Mouse (Mus musculus): ENCODE data around the gene Chd3. TPM values are rescaled to one million over a fixed set of nuclear protein-coding genes. Genes with fewer than 3 reads are reported as not detected.

Chd3 gene
- 100 to 1,000 TPM; 421 to 443 TPM for total RNA-seq (2021)

DNA sequence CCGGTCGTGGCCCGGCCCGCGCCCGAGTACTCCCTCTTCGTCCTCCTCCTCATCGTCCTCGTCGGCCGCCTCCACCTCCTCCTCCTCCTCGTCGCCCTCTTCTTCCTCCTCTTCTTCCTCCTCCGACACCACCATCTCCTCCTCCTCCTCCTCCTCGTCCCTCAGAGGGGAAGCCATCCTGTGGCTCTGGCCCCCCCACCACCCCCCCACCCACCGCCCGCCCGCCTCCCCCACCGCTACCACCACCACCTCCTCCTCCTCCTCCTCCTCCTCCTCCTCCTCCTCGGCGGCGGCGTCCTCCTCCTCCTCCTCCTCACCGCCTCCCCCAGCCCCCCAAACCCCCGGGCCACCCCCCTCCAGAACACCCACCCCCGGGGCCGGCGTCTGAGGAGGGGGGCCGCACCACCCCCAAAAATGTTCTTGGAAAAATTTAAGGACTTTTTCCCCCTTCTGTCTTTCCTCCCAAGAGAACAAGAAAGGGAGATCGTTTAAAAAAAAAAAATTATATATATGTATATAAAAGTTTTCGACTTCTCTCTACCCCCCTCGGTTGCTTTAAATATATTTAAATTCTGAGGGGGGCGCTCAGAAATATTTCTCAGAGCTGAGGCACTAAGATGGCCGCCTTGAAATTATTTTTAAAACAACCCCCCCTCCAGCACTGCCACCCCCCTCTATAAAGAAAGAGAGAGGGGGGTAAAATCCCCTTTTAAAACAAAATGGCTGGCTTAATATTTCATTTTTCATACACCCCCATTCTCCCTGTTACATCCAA is at the start of gene Chd3:
TSS of gene Chd3 (minus strand) at position 192 of the 775 bp plus-strand sequence.
- DNase-seq (ENCODE audit: low spot score in 2 of 2): no peak
- intact Hi-C loops (cut with DNase I): loop anchor here (5.0 kb wide), 2 partner anchors 47 to 272 kb away; partner anchors contain the start of genes Cntrob, Per1 and Trappc1

DNA sequence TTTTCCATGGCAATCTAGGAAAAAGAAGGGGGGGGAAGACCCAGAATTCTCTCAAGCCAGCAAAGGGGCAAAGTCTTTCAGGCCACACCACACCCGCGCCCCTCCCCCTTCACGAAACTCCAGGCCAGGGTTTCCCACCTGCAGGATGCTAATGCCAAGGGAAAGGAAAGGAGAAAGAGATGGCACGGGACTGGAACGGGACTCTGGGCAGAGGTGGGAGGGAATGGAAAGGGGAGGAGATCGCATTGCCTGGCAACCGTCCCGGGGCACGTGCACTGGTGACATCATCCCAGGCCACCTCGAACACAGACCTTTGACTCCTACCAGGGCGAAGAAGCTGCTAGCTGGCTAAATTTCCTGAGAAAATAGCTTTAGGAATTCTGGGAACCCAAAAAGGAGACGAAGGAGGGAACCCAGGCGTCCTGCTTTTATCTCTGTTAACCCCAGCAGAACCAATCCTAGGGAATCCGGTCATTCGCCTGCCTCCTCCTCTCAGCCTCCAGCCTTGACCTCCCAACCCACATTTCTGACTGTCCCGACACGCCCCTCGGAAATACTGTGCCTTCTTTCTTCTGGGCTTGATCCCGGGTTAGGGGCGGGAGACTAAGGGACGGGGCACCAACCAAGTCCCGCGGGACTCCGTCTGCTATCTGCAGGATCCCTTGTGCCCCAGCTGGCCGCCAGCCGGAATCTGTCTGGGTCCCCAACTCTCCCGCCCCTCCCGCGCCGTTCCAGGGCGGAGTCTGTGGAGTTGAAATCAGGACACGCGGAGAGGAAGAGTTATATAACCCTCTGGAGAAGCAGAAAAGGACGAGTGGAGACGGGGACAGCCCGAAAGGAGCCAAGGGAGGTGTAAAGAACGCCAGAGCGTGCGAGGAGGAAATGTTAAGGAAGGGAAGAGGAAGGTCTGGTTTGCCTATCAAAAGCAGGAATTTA is 48.5 kb upstream of the Chd3 start:
- intact Hi-C loops (cut with DNase I): loop anchor here (1.0 to 10.0 kb wide), 2 partner anchors 7 to 323 kb away; partner anchors contain the start of gene Per1
- DNase-seq (ENCODE audit: low spot score in 2 of 2): peak; percentile 88

DNA sequence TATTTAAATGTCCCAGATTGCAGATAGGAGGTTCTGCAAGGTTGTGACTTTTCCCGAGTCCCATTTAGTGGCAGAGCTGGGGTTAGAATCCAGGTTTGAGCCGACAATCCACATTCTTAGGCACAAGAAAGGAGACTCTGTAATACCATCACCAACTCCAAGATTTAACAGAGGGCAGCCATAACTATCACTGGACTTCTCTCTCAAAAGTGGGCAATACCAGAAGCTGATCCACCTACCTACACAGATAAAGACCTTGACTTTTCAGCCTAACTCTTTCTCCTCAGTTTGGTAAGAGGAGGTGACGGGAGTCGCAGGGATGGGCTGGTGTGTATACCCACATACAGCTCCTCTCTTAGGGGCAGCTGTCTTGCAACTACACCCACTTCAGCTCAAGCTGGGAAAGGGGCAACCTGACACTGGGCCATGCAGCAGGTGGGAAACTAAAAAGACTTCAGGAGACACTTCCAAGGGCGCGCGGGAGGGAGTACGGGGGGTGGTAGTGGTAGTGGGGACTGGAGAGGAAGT is 47.8 kb upstream of the Chd3 start:
- intact Hi-C loops (cut with DNase I): loop anchor here (10.0 kb wide), 1 partner anchor 322 kb away; the partner anchor contains the start of gene Per1
- DNase-seq (ENCODE audit: low spot score in 2 of 2): no peak

DNA sequence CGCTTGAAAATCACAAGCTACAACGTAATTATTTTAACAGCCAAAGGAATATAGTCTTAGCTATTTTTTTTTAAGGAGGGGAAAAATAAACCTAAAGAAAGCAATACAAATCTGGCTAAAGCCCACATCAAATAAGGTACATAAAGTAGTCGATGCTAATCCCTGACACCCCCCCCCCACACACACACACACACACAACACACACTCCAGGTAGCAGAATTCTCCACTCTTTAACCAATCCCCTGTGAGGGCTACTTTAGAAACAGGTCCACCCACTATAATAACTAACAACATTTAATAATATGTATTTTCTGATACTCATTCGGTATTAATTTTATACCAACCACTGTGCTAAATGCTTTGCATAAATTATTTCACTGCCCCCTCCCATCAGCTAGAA is 47.3 kb upstream of the Chd3 start:
- DNase-seq (ENCODE audit: low spot score in 2 of 2): no peak
- intact Hi-C loops (cut with DNase I): loop anchor here (10.0 kb wide), 1 partner anchor 322 kb away; the partner anchor contains the start of gene Per1

DNA sequence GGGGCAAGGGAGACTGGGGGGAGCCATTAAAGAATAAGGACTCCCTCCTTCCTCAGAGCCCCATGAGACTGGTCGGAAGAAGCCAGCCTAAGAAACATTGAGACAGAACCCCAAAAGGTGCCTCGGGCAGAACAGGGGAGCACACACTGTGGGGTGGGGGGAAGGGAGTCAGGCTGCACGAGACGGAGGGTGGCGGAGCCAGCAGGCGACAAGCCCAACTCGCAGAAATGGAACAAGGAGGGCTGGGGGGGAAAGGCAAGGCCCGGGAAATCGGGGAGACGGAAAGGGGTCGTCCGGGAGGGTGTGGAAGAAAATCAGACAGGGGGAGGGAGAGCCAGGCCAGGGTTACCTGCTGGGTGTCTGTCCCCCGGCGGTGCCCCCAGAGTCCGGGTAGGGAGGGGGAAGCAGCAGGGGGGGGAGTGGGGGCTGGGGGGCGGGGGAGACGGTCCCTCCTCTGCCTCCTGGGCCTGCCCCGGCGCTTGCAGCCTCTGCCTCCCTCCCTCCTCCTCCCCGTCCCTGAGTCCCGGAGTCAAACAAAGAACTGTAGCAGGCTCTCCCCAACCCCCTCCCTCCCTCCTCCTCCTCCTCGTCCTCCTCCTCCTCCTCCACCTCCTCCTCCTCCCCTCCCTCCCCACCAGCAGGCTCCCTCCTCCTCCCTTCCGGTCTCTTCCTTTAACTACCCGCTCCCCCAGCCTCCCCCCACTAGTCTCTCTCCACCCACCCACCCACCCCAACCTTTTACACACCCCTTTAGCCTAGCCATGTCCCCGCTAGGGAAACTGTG is 46.7 kb upstream of the Chd3 start:
- intact Hi-C loops (cut with DNase I): loop anchor here (10.0 kb wide), 1 partner anchor 321 kb away; the partner anchor contains the start of gene Per1
- DNase-seq (ENCODE audit: low spot score in 2 of 2): no peak

DNA sequence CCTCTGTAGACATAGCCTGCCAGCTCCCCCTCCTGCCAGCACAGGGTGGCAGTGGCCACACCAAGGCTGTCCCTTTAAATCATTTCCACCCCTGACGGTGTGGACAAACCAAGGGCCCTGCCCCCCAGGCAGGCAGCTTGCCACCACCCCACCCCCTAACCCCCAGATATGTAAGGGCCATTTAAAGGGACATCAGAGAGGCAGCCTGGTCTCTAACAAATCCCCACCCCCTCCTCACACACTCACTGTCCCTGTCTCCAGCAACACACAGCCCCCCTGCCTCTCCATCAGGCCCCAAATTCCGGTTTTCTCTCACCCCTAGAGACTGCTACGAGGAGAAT is 46.1 kb upstream of the Chd3 start:
- DNase-seq (ENCODE audit: low spot score in 2 of 2): no peak
- intact Hi-C loops (cut with DNase I): loop anchor here (10.0 kb wide), 1 partner anchor 320 kb away; the partner anchor contains the start of gene Per1

DNA sequence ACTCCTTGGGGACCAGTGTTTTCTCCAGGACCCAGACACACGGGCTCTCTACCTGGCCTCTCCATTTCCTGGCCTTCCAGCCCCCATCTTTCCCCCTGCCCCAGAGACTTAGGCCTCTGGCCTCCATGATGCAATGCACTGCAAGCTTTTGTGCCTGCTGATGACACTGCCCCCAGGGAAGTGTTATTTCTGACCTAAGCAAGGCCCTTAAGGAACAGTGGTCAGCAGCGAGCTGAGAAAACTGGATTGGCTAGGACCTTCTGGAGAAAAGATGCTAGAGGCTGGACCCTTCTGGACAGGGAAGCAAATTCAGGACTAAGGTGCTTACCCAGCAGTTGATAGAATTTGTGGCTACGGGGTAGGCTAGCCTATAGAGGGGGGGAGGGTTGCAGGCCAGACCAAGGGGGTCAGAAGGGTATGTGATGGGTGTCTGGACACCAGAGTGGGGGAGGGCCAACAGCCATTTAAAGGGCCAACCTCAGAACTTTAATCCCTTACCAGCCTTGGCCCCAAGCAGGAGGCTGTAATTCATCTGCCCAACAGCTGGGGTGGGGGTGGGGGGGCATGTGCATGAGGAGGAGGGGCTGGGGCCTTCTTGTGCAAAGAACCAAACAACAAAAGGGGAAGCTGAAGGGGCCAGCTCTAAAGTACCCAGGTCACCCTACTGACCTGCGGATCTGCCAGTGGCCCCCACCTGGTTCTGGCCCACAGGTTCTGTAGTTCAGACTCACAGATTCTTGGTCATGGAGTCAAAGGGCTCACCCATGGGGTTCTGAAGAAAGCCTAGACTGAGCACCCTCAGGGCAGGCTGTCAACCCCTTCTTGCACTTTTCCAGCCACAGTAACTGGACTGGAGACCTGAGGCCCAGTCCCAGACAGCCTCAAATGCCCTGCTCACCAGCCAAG is 45.5 kb upstream of the Chd3 start:
- DNase-seq (ENCODE audit: low spot score in 2 of 2): no peak
- intact Hi-C loops (cut with DNase I): loop anchor here (10.0 kb wide), 1 partner anchor 320 kb away; the partner anchor contains the start of gene Per1

DNA sequence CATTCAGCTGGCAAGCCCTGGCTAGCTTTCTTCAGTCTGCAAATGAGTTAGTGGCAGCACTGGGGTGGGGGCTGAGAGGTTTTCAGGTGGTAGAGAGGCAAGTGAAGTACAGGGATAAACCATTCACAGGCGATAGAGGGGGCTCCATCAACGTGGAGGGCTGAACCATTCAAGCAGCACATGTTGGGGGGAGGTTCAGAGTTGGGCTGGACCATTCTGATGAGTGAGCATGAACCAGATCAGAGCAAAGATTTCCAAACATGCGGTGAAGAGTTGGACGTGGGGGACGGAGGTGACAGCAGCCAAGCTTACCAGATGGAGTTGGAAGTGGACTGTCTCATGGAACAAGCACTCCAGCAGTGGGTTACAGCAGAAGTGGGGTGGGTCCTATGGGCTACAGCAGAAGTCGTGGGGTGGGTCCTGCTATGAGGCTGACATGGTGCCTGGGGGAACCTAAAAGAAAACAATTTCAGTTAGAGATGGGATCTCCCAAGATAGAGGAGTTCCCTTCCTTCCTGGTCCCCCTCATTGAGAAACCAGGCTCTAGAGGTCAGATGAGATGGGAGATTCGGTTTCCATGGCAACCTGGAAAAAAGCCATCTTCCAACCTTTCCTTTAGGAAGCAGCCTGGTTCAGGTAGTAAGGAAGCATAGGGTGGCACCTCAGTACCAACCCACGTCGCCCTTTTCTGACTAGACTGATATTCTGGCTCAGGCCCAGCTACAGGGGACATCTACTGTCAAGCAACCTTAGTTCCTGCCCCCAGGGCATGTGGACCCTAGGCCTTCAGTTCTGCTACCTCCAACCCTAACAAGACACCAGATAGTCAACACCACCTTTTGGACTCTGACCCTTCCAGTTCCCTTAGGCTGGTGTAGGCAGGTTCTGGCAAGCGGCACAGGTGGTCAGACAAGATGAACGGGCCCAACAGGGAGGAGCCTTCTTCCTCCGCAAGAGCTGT is 44.3 kb upstream of the Chd3 start, which contains the start of gene Kdm6b:
TSS of gene Kdm6b (minus strand) at position 455 of the 961 bp plus-strand sequence.
- intact Hi-C loops (cut with DNase I): loop anchor here (10.0 kb wide), 1 partner anchor 319 kb away; the partner anchor contains the start of gene Per1
- no peak for DNase-seq (ENCODE audit: low spot score in 2 of 2)

DNA sequence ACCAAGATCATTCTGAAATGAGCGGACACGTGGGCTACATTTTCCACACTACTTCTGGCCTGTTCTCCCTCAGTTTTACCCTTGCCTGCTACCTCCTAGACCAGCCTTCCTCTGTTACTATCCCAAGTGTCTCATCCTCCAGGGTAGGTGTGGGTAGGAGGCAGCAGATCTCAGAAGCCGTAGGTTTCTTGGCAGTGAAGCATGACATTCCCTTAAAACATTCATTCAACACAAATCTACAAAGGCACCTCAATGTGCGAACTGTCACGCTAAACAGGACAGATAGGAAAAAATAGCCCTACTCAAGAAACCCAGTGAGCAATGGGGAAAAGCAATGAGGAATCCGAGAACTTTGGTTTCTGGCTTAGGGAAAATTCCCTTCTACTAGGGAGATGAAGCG is 43.3 kb upstream of the Chd3 start:
- DNase-seq (ENCODE audit: low spot score in 2 of 2): no peak
- intact Hi-C loops (cut with DNase I): loop anchor here (10.0 kb wide), 1 partner anchor 318 kb away; the partner anchor contains the start of gene Per1

DNA sequence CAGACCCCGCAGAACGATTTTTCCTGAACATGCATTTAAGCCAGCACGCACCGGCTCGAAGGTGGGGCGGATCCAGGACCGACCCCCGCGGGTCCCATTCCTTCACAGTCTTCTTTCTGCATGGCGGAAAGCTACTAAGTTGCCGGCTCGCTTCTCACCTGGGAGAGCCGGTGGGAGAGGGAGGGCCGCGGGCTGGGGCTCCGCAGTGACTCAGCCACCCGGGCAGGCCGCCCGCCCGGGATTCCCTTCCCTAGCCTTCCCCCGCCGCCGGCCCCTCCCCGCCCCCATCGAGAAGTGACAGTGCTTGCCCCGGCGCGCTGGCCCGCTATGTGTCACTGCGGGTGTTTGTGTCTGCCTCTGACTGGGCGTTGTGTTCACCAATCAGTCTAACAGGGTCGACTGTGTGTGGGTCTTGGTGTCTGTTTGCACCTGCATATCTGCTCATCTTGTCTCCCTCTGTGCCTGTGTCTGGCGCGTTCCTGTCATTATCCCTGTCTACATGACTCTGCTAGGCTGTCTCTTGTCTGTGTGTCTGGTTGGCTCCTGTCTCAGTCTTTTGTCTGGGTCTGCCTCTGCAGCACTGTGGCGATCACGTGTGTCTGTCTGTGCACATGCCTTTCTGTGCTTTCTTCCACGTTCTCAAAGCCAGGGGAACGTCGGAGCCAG is 42.5 kb upstream of the Chd3 start:
- intact Hi-C loops (cut with DNase I): loop anchor here (10.0 kb wide), 1 partner anchor 317 kb away; the partner anchor contains the start of gene Per1
- DNase-seq (ENCODE audit: low spot score in 2 of 2): peak; percentile 61 to 70

DNA sequence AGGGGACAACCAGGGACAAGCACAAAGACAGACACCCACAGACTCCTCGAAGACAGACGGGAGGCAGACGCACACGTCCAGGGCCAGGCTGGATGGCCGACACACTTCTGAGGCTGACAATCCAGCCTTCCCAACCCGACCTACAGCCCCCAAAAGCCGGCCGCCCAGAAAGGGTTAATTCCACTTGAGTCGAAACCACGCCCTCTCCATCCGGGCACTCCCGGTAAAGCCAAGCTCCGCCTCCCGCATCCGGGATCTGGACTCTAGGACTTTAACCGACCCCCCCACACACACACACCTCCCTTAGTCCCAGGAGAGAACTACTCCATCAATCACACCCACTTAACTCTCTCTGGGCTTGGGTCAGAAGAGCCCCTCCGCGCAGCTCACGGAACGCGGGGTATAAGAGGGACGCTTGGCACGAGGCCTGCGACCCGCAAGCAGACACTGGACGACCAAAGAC is 41.9 kb upstream of the Chd3 start:
- intact Hi-C loops (cut with DNase I): loop anchor here (10.0 kb wide), 1 partner anchor 316 kb away; the partner anchor contains the start of gene Per1
- peak; percentile 89 to 90 for DNase-seq (ENCODE audit: low spot score in 2 of 2)

DNA sequence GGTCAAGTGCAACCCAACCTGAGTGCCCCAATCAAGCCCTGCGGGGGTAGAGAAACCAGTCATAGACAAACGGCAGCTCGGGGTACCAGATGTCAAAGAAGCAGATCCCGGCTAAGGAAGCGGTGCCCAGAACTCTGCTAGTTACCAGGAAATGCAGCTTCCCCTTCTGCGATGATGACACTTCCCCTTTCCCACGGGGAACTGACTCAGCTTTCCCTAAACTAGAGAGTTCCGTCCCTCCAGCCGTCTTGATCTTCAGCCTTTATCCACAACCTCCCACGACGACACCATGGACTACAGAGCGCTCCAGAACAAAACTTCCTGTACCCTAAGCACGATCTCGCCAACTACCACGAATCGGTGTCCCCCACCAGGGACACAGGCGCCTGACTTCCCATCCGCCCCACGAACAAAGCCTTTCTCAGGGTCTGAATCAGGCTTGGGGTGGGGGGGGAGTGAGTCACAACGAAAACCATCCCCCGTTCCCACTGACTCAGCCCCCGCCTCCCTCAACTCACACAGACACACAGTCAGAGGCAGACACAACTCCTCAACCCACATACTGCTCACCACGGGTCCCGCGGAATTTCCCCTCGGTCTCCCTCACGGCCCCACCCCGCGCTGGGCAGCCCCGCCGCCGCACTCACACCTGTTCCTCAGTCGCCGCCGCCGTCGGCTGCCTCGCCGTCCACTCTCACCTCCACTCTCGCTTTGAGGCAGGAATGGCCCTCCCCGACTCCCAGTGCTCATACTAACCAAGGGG is 41.3 kb upstream of the Chd3 start:
- DNase-seq (ENCODE audit: low spot score in 2 of 2): peak in 1 of 2 experiments; percentile 65
- intact Hi-C loops (cut with DNase I): loop anchor here (1.0 to 10.0 kb wide), 2 partner anchors 8 to 316 kb away; partner anchors contain the start of gene Per1

DNA sequence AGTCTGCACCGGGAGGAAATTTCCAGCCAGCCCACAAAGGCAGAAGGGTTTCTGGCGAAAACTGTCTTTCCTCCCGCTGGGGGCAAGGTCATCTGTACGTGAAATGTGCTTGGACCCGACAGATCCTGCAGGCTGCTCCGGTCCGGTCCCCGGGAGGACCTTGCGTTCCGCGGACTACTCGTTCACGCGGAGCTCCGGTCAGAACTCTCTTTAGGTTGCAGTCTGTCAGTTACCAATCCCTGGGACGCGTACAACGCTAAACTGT is 40.8 kb upstream of the Chd3 start:
- intact Hi-C loops (cut with DNase I): loop anchor here (1.0 to 10.0 kb wide), 2 partner anchors 8 to 315 kb away; partner anchors contain the start of gene Per1
- DNase-seq (ENCODE audit: low spot score in 2 of 2): no peak

DNA sequence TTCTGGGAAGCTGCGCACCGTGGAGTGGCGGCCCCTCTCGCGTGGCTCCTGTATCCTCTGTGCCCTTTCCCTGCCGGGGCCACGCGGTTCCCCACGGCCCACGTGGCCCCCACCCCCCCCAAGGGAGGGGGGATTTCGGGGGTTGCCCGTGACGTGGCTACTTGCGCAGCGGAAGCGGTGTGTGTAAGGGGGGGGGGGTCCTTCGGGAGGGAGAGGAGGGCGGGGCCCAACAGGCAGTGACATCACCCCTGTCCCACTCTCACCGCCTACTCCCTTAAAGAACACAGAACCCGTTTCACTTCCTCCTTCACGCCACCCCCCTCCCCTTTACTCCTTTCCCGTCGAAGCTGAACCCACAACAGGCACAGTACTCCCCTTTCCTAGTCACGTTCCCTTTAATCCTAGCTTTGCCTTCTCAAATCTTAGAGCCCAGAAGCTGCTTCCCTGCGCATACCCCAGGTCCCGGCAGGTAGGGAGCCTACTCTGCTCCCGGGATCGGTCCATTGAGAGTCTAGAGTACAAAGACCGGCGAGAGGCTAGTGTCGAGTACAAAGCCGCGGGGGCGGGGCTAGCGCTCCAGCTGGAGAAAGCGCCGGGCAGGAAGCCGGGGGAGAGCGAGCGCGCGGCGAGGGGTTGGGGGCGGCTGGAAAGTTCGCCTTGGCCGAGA is 40.3 kb upstream of the Chd3 start:
- intact Hi-C loops (cut with DNase I): loop anchor here (1.0 to 10.0 kb wide), 2 partner anchors 9 to 315 kb away; partner anchors contain the start of gene Per1
- peak; percentile 85 to 88 for DNase-seq (ENCODE audit: low spot score in 2 of 2)
